Mouse (Mus musculus) megakaryocyte, embryonic 14.5 days (primary cell): ENCODE measurements around the gene Olfr325.

ENCODE experiments used
- FLI1 ChIP-seq: IDR thresholded peaks from 2 replicates; pipeline ENCODE4 v1.6.1; 2012; ENCODE audit warnings: low read length, inconsistent platforms, mixed read lengths
- GATA1 ChIP-seq: IDR thresholded peaks from 3 replicates; pipeline ENCODE4 v1.6.1; 2012; ENCODE audit warnings: mixed read lengths, low read length, inconsistent platforms, borderline replicate concordance

DNA sequence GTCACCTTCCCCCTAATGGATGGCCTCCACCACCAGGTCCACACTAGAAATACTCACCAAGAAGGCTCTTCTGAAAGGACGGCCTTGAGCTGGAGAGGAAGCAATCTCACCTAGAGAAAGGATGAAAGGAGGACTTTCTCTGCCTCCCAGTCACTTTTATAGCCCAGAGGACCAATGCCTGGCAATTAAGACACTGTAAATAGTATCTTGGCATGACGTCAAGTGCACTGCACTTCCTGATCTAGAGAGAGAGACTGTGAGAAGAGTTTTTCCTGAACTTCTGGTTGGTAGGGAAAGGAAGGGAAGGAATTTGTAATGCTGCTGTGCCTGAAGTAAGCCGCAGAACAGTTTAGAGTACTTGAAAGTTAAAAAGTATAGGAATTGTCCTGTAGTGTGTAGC is 35.8 kb downstream of the Olfr325 start:
- TF ChIP-seq GATA1 (no peak), FLI1 (no peak)
